Mouse (Mus musculus): ENCODE data around the gene Slc15a2. TPM values are rescaled to one million over a fixed set of nuclear protein-coding genes. Genes with fewer than 3 reads are reported as not detected.

The Slc15a2 gene
- total RNA-seq, 2 experiments from 2014 or later = 19.3 to 41.9 TPM

GRCm38 (mm10) chr16:36707702-36708423 lies 76.9 kb downstream of the Slc15a2 start:
- ATAC-seq (replicated peaks; ENCODE audit: low FRiP score, poor library complexity, severe bottlenecking) = no peak

DNA sequence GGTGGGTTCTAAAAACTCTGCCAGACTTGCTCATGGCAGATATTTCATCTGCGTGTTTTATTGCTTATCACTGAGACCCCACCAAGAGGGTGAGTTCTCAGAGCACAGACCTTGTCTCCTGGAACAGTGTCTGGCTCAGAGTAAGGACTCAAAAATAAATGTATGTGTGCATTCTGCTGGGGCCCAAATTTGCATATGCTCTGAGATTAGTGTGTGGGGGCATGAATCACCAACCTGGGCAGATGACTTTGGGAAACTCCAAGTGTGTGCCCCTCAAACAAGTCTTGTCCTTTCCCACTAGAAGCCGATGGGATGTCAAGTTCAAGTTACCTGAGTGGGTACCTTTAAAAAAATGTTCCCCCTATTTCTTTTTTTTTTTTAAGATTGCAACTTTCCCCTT lies 84.3 kb downstream of the Slc15a2 start:
- ATAC-seq (replicated peaks; ENCODE audit: low FRiP score, poor library complexity, severe bottlenecking) = no peak

Other genes starting within 250 kb of the Slc15a2 start
- gene Casr, start 222.8 kb downstream of the Slc15a2 start, total RNA-seq (2015; ENCODE audit: low replicate concordance) = not detected in 2 replicates
- not detected in 2 replicates for gene Casr, start 222.8 kb downstream of the Slc15a2 start, total RNA-seq (2017; ENCODE audit: low replicate concordance)
- gene Cd86, start 118.9 kb downstream of the Slc15a2 start, total RNA-seq (2015; ENCODE audit: low replicate concordance) = 7.1 and 15.9 TPM in 2 replicates
- gene Cd86, start 118.9 kb downstream of the Slc15a2 start, total RNA-seq (2017; ENCODE audit: low replicate concordance) = 4.5 and 19.1 TPM in 2 replicates
- not detected in 2 replicates for gene Ildr1, start 91.0 kb downstream of the Slc15a2 start, total RNA-seq (2015; ENCODE audit: low replicate concordance)
- gene Ildr1, start 91.0 kb downstream of the Slc15a2 start, total RNA-seq (2017; ENCODE audit: low replicate concordance) = not detected in 2 replicates
- 17.3 TPM in 1 of 2 replicates, not detected in the other for gene Iqcb1, start 43.4 kb upstream of the Slc15a2 start, total RNA-seq (2015; ENCODE audit: low replicate concordance)
- 4.5 and 34.8 TPM in 2 replicates for gene Iqcb1, start 43.4 kb upstream of the Slc15a2 start, total RNA-seq (2017; ENCODE audit: low replicate concordance)
- gene Eaf2, start 90.0 kb upstream of the Slc15a2 start, total RNA-seq (2015; ENCODE audit: low replicate concordance) = 11.9 TPM in 1 of 2 replicates, not detected in the other
- 0.77 TPM in 1 of 2 replicates, not detected in the other for gene Eaf2, start 90.0 kb upstream of the Slc15a2 start, total RNA-seq (2017; ENCODE audit: low replicate concordance)
- gene Golgb1, start 90.2 kb upstream of the Slc15a2 start, total RNA-seq (2015; ENCODE audit: low replicate concordance) = 17.6 and 22.3 TPM in 2 replicates
- gene Golgb1, start 90.2 kb upstream of the Slc15a2 start, total RNA-seq (2017; ENCODE audit: low replicate concordance) = 56.7 and 82.3 TPM in 2 replicates
- gene Hcls1, start 150.0 kb upstream of the Slc15a2 start, total RNA-seq (2015; ENCODE audit: low replicate concordance) = 11.3 and 15.9 TPM in 2 replicates
- 32.9 and 38.5 TPM in 2 replicates for gene Hcls1, start 150.0 kb upstream of the Slc15a2 start, total RNA-seq (2017; ENCODE audit: low replicate concordance)
- gene Fbxo40, start 205.5 kb upstream of the Slc15a2 start, total RNA-seq (2015; ENCODE audit: low replicate concordance) = not detected in 2 replicates
- not detected in 2 replicates for gene Fbxo40, start 205.5 kb upstream of the Slc15a2 start, total RNA-seq (2017; ENCODE audit: low replicate concordance)
- 80.5 and 94.1 TPM in 2 replicates for gene Polq, start 226.8 kb upstream of the Slc15a2 start, total RNA-seq (2015; ENCODE audit: low replicate concordance)
- gene Polq, start 226.8 kb upstream of the Slc15a2 start, total RNA-seq (2017; ENCODE audit: low replicate concordance) = 108 and 116 TPM in 2 replicates